Mouse (Mus musculus): ENCODE measurements around the gene Dnah11. TPM values are rescaled to one million over a fixed set of nuclear protein-coding genes. Genes with fewer than 3 reads are reported as not detected.
"Not testable (repeated sequence)": the region's sequence is repeated elsewhere in the genome, so short reads cannot be mapped to it uniquely, and the experiment has no call there.

Gene Dnah11
- polyA plus RNA-seq, 1 experiment from 2014 or later, result 0.16 TPM

GRCm38 (mm10) chr12:117900798-117901197 lies 298.0 kb downstream of the Dnah11 start:
- not testable (repeated sequence) for H3K27ac ChIP-seq (ENCODE audit: low read depth, low read length); H3K4me3 ChIP-seq (ENCODE audit: low read depth, low read length); H3K9me3 ChIP-seq (ENCODE audit: control insufficient read depth, low read length); H3K36me3 ChIP-seq (ENCODE audit: control insufficient read depth, insufficient read depth, low read length); H3K27me3 ChIP-seq (ENCODE audit: control insufficient read depth, insufficient read depth, low read length); H3K4me2 ChIP-seq (ENCODE audit: low read depth); H3K9ac ChIP-seq (ENCODE audit: low read length); ATAC-seq (ENCODE audit: insufficient read depth, low FRiP score, low TSS enrichment); H3K4me1 ChIP-seq (ENCODE audit: control insufficient read depth, insufficient read depth, low read length); DNase-seq (ENCODE audit: low spot score)
- no CpG with 5 or more reads among the region's 4 CpGs for WGBS

GRCm38 (mm10) chr12:117887422-117887821 lies 311.4 kb downstream of the Dnah11 start:
- WGBS, result 87% methylated on average over 3 of the region's 3 CpGs
- no peak for DNase-seq (ENCODE audit: low spot score)
- no peak for ATAC-seq (ENCODE audit: insufficient read depth, low FRiP score, low TSS enrichment)
- Histone ChIP-seq H3K27me3 (ENCODE audit: control insufficient read depth, insufficient read depth, low read length) (no peaks in the 10 kb centered on the region), H3K9me3 (ENCODE audit: control insufficient read depth, low read length) (no peaks in the 10 kb centered on the region), H3K4me2 (ENCODE audit: low read depth) (no peak overlapping the region), H3K36me3 (ENCODE audit: control insufficient read depth, insufficient read depth, low read length) (no peaks in the 10 kb centered on the region), H3K27ac (ENCODE audit: low read depth, low read length) (no peak overlapping the region), H3K4me3 (ENCODE audit: low read depth, low read length) (no peak overlapping the region), H3K4me1 (ENCODE audit: control insufficient read depth, insufficient read depth, low read length) (no peaks in the 10 kb centered on the region), H3K9ac (ENCODE audit: low read length) (no peak overlapping the region)

- Histone ChIP-seq H3K4me1 (ENCODE audit: control insufficient read depth, insufficient read depth, low read length) (no peaks in the 10 kb centered on the region), H3K9ac (ENCODE audit: low read length) (no peak overlapping the region), H3K4me3 (ENCODE audit: low read depth, low read length) (no peak overlapping the region), H3K27me3 (ENCODE audit: control insufficient read depth, insufficient read depth, low read length) (no peaks in the 10 kb centered on the region), H3K27ac (ENCODE audit: low read depth, low read length) (no peak overlapping the region), H3K9me3 (ENCODE audit: control insufficient read depth, low read length) (no peaks in the 10 kb centered on the region), H3K36me3 (ENCODE audit: control insufficient read depth, insufficient read depth, low read length) (no peaks in the 10 kb centered on the region), H3K4me2 (ENCODE audit: low read depth) (no peak overlapping the region)
- WGBS, result 97% methylated on average over 2 of the region's 2 CpGs
- ATAC-seq (ENCODE audit: insufficient read depth, low FRiP score, low TSS enrichment) (no peak), DNase-seq (ENCODE audit: low spot score) (no peak)
Measured at GRCm38 (mm10) chr12:117884627-117885026, 314.2 kb downstream of the Dnah11 start.

- no peak overlapping the region for H3K9ac ChIP-seq (ENCODE audit: low read length)
- no peaks in the 10 kb centered on the region for H3K27me3 ChIP-seq (ENCODE audit: control insufficient read depth, insufficient read depth, low read length)
- 93% methylated on average over 13 of the region's 13 CpGs for WGBS
- DNase-seq (ENCODE audit: low spot score) (no peak), ATAC-seq (ENCODE audit: insufficient read depth, low FRiP score, low TSS enrichment) (no peak)
- H3K27ac ChIP-seq (ENCODE audit: low read depth, low read length), result no peak overlapping the region
- H3K4me3 ChIP-seq (ENCODE audit: low read depth, low read length), result no peak overlapping the region
- no peaks in the 10 kb centered on the region for H3K36me3 ChIP-seq (ENCODE audit: control insufficient read depth, insufficient read depth, low read length)
- no peak overlapping the region for H3K4me2 ChIP-seq (ENCODE audit: low read depth)
- H3K9me3 ChIP-seq (ENCODE audit: control insufficient read depth, low read length), result no peaks in the 10 kb centered on the region
- no peaks in the 10 kb centered on the region for H3K4me1 ChIP-seq (ENCODE audit: control insufficient read depth, insufficient read depth, low read length)
Measured at GRCm38 (mm10) chr12:117878341-117878740, 320.5 kb downstream of the Dnah11 start.

DNA sequence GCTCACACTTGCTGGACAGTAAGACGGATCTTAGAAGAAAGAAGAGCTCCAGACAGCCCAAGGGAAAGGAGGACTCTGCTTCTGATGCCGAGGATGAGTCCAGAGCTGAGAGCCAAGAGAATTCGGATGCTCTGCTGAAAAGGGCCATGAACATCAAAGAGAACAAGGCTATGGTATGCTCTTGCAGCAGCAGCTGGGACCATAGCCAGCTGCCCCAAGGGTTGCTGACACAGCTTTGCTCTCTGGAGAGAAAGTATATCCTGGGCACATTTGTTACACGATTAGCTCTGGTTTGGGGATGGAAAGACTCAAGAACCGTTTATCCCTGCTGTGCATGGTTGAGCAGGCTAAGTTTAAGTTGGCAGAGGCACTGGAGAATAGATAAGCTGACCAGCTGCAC lies 326.6 kb downstream of the Dnah11 start:
- H3K9ac ChIP-seq (ENCODE audit: low read length), result no peak overlapping the region
- WGBS, result 83% methylated on average over 5 of the region's 5 CpGs
- no peaks in the 10 kb centered on the region for H3K4me1 ChIP-seq (ENCODE audit: control insufficient read depth, insufficient read depth, low read length)
- ATAC-seq (ENCODE audit: insufficient read depth, low FRiP score, low TSS enrichment) (no peak), DNase-seq (ENCODE audit: low spot score) (no peak)
- no peak overlapping the region for H3K27ac ChIP-seq (ENCODE audit: low read depth, low read length)
- peaks cover 7% of the 10 kb centered on the region for H3K36me3 ChIP-seq (ENCODE audit: control insufficient read depth, insufficient read depth, low read length)
- no peaks in the 10 kb centered on the region for H3K9me3 ChIP-seq (ENCODE audit: control insufficient read depth, low read length)
- no peak overlapping the region for H3K4me2 ChIP-seq (ENCODE audit: low read depth)
- no peaks in the 10 kb centered on the region for H3K27me3 ChIP-seq (ENCODE audit: control insufficient read depth, insufficient read depth, low read length)
- H3K4me3 ChIP-seq (ENCODE audit: low read depth, low read length), result no peak overlapping the region

DNA sequence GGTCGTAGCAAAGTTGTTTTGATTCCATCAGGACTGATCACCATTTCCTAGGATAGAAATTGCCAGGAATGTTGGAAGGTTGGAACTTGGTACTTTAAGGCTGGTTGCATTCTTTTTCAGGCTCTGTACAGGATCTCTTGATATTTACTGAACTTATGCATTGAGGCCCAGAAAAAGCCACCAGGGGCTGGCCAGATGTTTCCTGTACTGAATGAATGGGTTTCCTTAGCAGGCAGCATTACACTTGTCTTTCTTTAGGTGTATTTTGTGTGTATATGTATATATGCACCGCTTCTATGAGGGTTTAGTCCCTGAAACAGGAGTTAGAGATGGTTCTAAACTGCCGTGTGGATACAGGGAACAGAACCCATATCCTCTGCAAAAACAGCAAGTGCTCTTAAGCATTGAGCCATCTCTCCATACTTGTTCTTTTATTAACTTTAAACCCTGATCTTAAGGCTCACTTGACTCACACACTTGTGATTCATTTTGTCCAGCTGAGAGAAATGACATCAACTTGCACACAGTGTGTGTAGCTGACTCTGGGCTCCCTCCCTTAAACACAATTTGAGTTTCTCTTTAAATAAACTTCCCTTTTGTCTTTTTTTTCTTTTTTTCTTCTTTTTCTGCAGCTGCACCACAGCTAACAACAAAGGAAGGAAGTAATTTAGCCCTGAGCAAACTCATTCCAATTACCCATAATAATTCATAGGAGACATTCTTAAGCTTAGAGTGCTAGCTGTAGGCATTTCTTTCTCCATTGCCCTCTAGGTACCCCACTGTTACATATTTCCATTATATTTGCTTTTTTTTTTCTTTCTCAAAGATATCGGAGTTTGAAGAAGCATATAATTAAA lies 330.9 kb downstream of the Dnah11 start:
- no peak overlapping the region for H3K27ac ChIP-seq (ENCODE audit: low read depth, low read length)
- H3K9ac ChIP-seq (ENCODE audit: low read length), result no peak overlapping the region
- no peak for ATAC-seq (ENCODE audit: insufficient read depth, low FRiP score, low TSS enrichment)
- no peak overlapping the region for H3K4me3 ChIP-seq (ENCODE audit: low read depth, low read length)
- H3K27me3 ChIP-seq (ENCODE audit: control insufficient read depth, insufficient read depth, low read length), result no peaks in the 10 kb centered on the region
- no peak overlapping the region for H3K4me2 ChIP-seq (ENCODE audit: low read depth)
- H3K4me1 ChIP-seq (ENCODE audit: control insufficient read depth, insufficient read depth, low read length), result no peaks in the 10 kb centered on the region
- WGBS, result 94% methylated on average over 4 of the region's 4 CpGs
- H3K36me3 ChIP-seq (ENCODE audit: control insufficient read depth, insufficient read depth, low read length), result peaks cover 8% of the 10 kb centered on the region
- H3K9me3 ChIP-seq (ENCODE audit: control insufficient read depth, low read length), result no peaks in the 10 kb centered on the region
- no peak for DNase-seq (ENCODE audit: low spot score)

GRCm38 (mm10) chr12:117862655-117863054 lies 336.2 kb downstream of the Dnah11 start:
- no peak overlapping the region for H3K4me2 ChIP-seq (ENCODE audit: low read depth)
- H3K9ac ChIP-seq (ENCODE audit: low read length), result no peak overlapping the region
- ATAC-seq (ENCODE audit: insufficient read depth, low FRiP score, low TSS enrichment) (no peak), DNase-seq (ENCODE audit: low spot score) (no peak)
- H3K36me3 ChIP-seq (ENCODE audit: control insufficient read depth, insufficient read depth, low read length), result peaks cover 2% of the 10 kb centered on the region
- no peak overlapping the region for H3K27ac ChIP-seq (ENCODE audit: low read depth, low read length)
- H3K27me3 ChIP-seq (ENCODE audit: control insufficient read depth, insufficient read depth, low read length), result no peaks in the 10 kb centered on the region
- no peaks in the 10 kb centered on the region for H3K9me3 ChIP-seq (ENCODE audit: control insufficient read depth, low read length)
- WGBS, result 87% methylated on average over 5 of the region's 5 CpGs
- H3K4me1 ChIP-seq (ENCODE audit: control insufficient read depth, insufficient read depth, low read length), result no peaks in the 10 kb centered on the region
- no peak overlapping the region for H3K4me3 ChIP-seq (ENCODE audit: low read depth, low read length)

- Histone ChIP-seq H3K4me3 (ENCODE audit: low read depth, low read length) (no peak overlapping the region), H3K27ac (ENCODE audit: low read depth, low read length) (no peak overlapping the region), H3K9ac (ENCODE audit: low read length) (no peak overlapping the region), H3K4me2 (ENCODE audit: low read depth) (no peak overlapping the region), H3K4me1 (ENCODE audit: control insufficient read depth, insufficient read depth, low read length) (no peaks in the 10 kb centered on the region), H3K36me3 (ENCODE audit: control insufficient read depth, insufficient read depth, low read length) (no peaks in the 10 kb centered on the region), H3K27me3 (ENCODE audit: control insufficient read depth, insufficient read depth, low read length) (no peaks in the 10 kb centered on the region), H3K9me3 (ENCODE audit: control insufficient read depth, low read length) (no peaks in the 10 kb centered on the region)
- 68% methylated on average over 3 of the region's 3 CpGs for WGBS
- DNase-seq (ENCODE audit: low spot score) (no peak), ATAC-seq (ENCODE audit: insufficient read depth, low FRiP score, low TSS enrichment) (no peak)
Measured at GRCm38 (mm10) chr12:117861249-117861648, 337.6 kb downstream of the Dnah11 start.

DNA sequence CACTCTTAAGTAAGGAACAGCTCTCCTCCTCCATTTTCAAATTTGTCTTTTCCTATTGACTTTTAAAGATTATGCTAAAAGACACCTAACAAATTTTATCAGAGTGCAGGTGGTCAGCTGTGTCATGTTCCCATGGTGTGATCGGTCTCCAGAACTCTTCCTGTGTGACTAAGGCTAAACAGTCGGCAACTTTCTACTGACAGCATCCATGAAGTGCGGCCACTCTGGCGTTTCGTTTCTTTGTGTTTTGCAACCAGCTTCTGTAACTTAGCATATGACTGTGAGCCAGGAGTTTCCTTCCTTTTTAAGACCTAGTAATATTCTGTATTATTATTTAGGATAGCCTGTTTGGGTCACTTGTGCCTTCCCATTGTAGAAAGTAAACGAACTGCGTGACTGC lies 338.0 kb downstream of the Dnah11 start:
- H3K36me3 ChIP-seq (ENCODE audit: control insufficient read depth, insufficient read depth, low read length), result no peaks in the 10 kb centered on the region
- no peaks in the 10 kb centered on the region for H3K4me1 ChIP-seq (ENCODE audit: control insufficient read depth, insufficient read depth, low read length)
- H3K27ac ChIP-seq (ENCODE audit: low read depth, low read length), result no peak overlapping the region
- no peaks in the 10 kb centered on the region for H3K27me3 ChIP-seq (ENCODE audit: control insufficient read depth, insufficient read depth, low read length)
- no peaks in the 10 kb centered on the region for H3K9me3 ChIP-seq (ENCODE audit: control insufficient read depth, low read length)
- 76% methylated on average over 7 of the region's 7 CpGs for WGBS
- DNase-seq (ENCODE audit: low spot score) (no peak), ATAC-seq (ENCODE audit: insufficient read depth, low FRiP score, low TSS enrichment) (no peak)
- H3K4me2 ChIP-seq (ENCODE audit: low read depth), result no peak overlapping the region
- H3K9ac ChIP-seq (ENCODE audit: low read length), result no peak overlapping the region
- no peak overlapping the region for H3K4me3 ChIP-seq (ENCODE audit: low read depth, low read length)

Data from neural tube, embryonic 11.5 days (tissue).